Mouse (Mus musculus): Measurements from ENCODE around the gene Gm48551. TPM values are rescaled to one million over a fixed set of nuclear protein-coding genes. Genes with fewer than 3 reads are reported as not detected.

The Gm48551 gene
- polyA plus RNA-seq, 2 experiments: 1.1 to 4.3 TPM

DNA sequence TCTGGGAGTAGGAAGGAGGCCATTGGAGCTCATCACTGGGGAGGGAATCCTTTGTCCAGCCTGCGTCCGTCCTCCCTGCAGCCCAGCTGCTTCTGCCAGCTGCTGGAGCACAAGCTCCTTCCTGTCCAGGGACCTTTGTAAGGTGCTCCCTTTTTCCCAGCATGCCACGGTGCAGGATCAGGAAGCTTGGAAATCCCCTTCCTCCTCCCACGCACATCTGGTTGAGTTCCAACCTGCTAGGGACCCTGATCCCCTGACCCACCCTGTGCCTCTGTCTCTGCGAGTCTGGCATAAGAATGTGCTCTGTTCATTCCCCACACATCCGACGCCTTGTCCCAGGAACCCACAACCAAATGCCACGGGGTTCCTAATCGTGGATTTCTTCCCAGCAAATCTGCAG, 26.7 kb downstream of the Gm48551 start:
- 70% methylated on average over 9 of the region's 9 CpGs for WGBS
- H3K9me3 ChIP-seq (ENCODE audit: control insufficient read depth, low read length): no peaks in the 10 kb centered on the region
- H3K9ac ChIP-seq (ENCODE audit: low read depth, low read length, severe bottlenecking): no peak overlapping the region
- peak overlapping the region; percentile 7; the same call in 1 of the 2 replicates for H3K4me2 ChIP-seq (replicated peaks; ENCODE audit: low read depth, low read length, severe bottlenecking)
- no peak for DNase-seq (ENCODE audit: low spot score)
- no peak overlapping the region for H3K4me3 ChIP-seq (replicated peaks; ENCODE audit: low read length)
- peaks cover 58% of the 10 kb centered on the region for H3K36me3 ChIP-seq (ENCODE audit: control insufficient read depth, insufficient read depth, low read length)
- no peaks in the 10 kb centered on the region for H3K27me3 ChIP-seq (ENCODE audit: control insufficient read depth, insufficient read depth, low read length)
- no peak for TF ChIP-seq POLR2A (IDR thresholded peaks at IDR 0.05; ENCODE audit: borderline replicate concordance, extremely low read depth, insufficient read depth, insufficient read length)
- H3K4me1 ChIP-seq (ENCODE audit: control insufficient read depth, insufficient read depth, low read length): peaks cover 71% of the 10 kb centered on the region
- ATAC-seq (ENCODE audit: low FRiP score, low read depth): no peak
- peak overlapping the region; percentile 63 for H3K27ac ChIP-seq (replicated peaks; ENCODE audit: low read depth, low read length)

- no peak overlapping the region for H3K4me3 ChIP-seq (replicated peaks; ENCODE audit: low read length)
- peaks cover 77% of the 10 kb centered on the region for H3K4me1 ChIP-seq (ENCODE audit: control insufficient read depth, insufficient read depth, low read length)
- H3K9me3 ChIP-seq (ENCODE audit: control insufficient read depth, low read length): no peaks in the 10 kb centered on the region
- peaks cover 51% of the 10 kb centered on the region for H3K36me3 ChIP-seq (ENCODE audit: control insufficient read depth, insufficient read depth, low read length)
- peak; percentile 55 for DNase-seq (ENCODE audit: low spot score)
- no peak for ATAC-seq (ENCODE audit: low FRiP score, low read depth)
- TF ChIP-seq POLR2A (IDR thresholded peaks at IDR 0.05; ENCODE audit: borderline replicate concordance, extremely low read depth, insufficient read depth, insufficient read length): no peak
- 61% methylated on average over 17 of the region's 18 CpGs for WGBS
- no peak overlapping the region; the same call in 1 of the 2 replicates for H3K4me2 ChIP-seq (replicated peaks; ENCODE audit: low read depth, low read length, severe bottlenecking)
- no peaks in the 10 kb centered on the region for H3K27me3 ChIP-seq (ENCODE audit: control insufficient read depth, insufficient read depth, low read length)
- peak overlapping the region; percentile 63 for H3K27ac ChIP-seq (replicated peaks; ENCODE audit: low read depth, low read length)
- H3K9ac ChIP-seq (ENCODE audit: low read depth, low read length, severe bottlenecking): no peak overlapping the region
These were observed 27.5 kb downstream of the Gm48551 start for GRCm38 (mm10) chr10:81411471-81412400.

DNA sequence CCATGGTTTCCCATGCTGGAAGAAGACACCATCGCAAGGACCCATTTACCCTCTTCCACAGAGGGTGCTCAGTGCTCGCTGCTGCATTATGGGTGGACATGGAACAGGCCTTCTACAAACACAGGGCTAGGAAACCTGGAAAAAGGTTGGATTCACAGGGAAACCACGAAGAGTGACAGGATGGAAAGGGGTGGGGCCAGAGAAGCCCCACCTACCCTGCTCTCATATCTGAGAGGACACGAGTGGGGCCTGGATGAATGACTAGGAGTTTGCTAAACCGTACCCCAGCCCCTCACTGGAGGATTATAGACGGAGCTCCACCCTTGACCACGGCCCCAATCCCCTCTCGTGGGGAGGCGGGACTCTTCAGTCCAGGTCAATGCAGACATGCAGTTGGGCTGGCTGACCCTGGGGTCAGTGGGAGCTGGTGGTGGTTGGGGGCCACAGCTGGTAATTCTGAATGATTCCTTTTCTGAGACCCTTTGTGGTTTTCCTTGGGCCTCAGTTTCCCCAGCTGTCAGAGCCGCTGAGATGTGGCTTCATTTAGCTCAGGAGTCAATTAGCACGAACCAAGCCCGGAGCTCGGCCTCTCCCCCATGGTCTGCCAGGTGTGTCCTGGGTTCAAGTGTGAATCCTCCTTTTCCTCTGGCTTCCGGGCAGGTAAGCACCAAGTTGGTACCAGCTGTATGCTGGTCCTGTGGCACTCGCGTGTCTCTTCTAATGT, 28.5 kb downstream of the Gm48551 start:
- peak overlapping the region; percentile 63; the same call in 1 of the 2 replicates for H3K27ac ChIP-seq (replicated peaks; ENCODE audit: low read depth, low read length)
- DNase-seq (ENCODE audit: low spot score): no peak
- H3K9me3 ChIP-seq (ENCODE audit: control insufficient read depth, low read length): no peaks in the 10 kb centered on the region
- H3K4me2 ChIP-seq (replicated peaks; ENCODE audit: low read depth, low read length, severe bottlenecking): no peak overlapping the region
- peaks cover 44% of the 10 kb centered on the region for H3K36me3 ChIP-seq (ENCODE audit: control insufficient read depth, insufficient read depth, low read length)
- H3K4me3 ChIP-seq (replicated peaks; ENCODE audit: low read length): no peak overlapping the region
- H3K27me3 ChIP-seq (ENCODE audit: control insufficient read depth, insufficient read depth, low read length): no peaks in the 10 kb centered on the region
- TF ChIP-seq POLR2A (IDR thresholded peaks at IDR 0.05; ENCODE audit: borderline replicate concordance, extremely low read depth, insufficient read depth, insufficient read length): no peak
- peaks cover 77% of the 10 kb centered on the region for H3K4me1 ChIP-seq (ENCODE audit: control insufficient read depth, insufficient read depth, low read length)
- H3K9ac ChIP-seq (ENCODE audit: low read depth, low read length, severe bottlenecking): no peak overlapping the region
- 77% methylated on average over 16 of the region's 16 CpGs for WGBS
- ATAC-seq (ENCODE audit: low FRiP score, low read depth): no peak

GRCm38 (mm10) chr10:81413310-81414261, 29.3 kb downstream of the Gm48551 start:
- Histone ChIP-seq H3K27ac (replicated peaks; ENCODE audit: low read depth, low read length) (0 out of 2 replicates have a peak overlapping the region, but pooled peaks have one; percentile 10), H3K27me3 (ENCODE audit: control insufficient read depth, insufficient read depth, low read length) (no peaks in the 10 kb centered on the region), H3K9me3 (ENCODE audit: control insufficient read depth, low read length) (no peaks in the 10 kb centered on the region), H3K4me2 (replicated peaks; ENCODE audit: low read depth, low read length, severe bottlenecking) (peak overlapping the region; percentile 28), H3K4me1 (ENCODE audit: control insufficient read depth, insufficient read depth, low read length) (peaks cover 73% of the 10 kb centered on the region), H3K9ac (ENCODE audit: low read depth, low read length, severe bottlenecking) (no peak overlapping the region; the same call in 1 of the 2 replicates), H3K4me3 (replicated peaks; ENCODE audit: low read length) (0 out of 2 replicates have a peak overlapping the region, but pooled peaks have one; percentile 8), H3K36me3 (ENCODE audit: control insufficient read depth, insufficient read depth, low read length) (peaks cover 37% of the 10 kb centered on the region)
- TF ChIP-seq POLR2A (IDR thresholded peaks at IDR 0.05; ENCODE audit: borderline replicate concordance, extremely low read depth, insufficient read depth, insufficient read length): no peak
- peak; percentile 59 for DNase-seq (ENCODE audit: low spot score)
- WGBS: 30% methylated on average over 23 of the region's 26 CpGs
- ATAC-seq (ENCODE audit: low FRiP score, low read depth): 0 out of 2 replicates have a peak, but pooled peaks have one; percentile 3

All from limb, embryonic 14.5 days (tissue).